Mouse (Mus musculus) CH12.LX (cell line): ENCODE data around the gene Ext2. TPM values are rescaled to one million over a fixed set of nuclear protein-coding genes. Genes with fewer than 3 reads are reported as not detected.

Experiments
- DNase-seq: peaks from one replicate; pipeline ENCODE4 v3.0.0-alpha.2; 2013; ENCODE audit errors: extremely low read depth
- H3K27ac ChIP-seq: 2 replicates; pipeline ENCODE4 v1.5.1; 2012; ENCODE audit warnings: low read depth, mild to moderate bottlenecking, control low read depth, moderate library complexity; ENCODE audit not compliant: insufficient read depth
- H3K27me3 ChIP-seq: replicated peaks from 2 replicates; pipeline ENCODE3; 2012; ENCODE audit warnings: inconsistent platforms
- H3K36me3 ChIP-seq, 2 experiments: replicated peaks in 1 of 2; 2 replicates each; pipeline versions ENCODE3 to v1.6.1; 2012; ENCODE audit warnings: inconsistent platforms in 1 of 2, low read length in 1 of 2, mild to moderate bottlenecking in 1 of 2, mixed read lengths in 1 of 2, moderate library complexity in 1 of 2; ENCODE audit not compliant: control insufficient read depth in 1 of 2, insufficient read depth in 1 of 2
- H3K4me1 ChIP-seq, 2 experiments: 2 replicates each; pipeline ENCODE4 v1.6.1; 2012; ENCODE audit warnings: inconsistent platforms in 1 of 2, moderate library complexity in 1 of 2; ENCODE audit not compliant: insufficient read depth in 2 of 2, control insufficient read depth in 1 of 2
- H3K4me2 ChIP-seq: 2 replicates; pipeline ENCODE4 v1.6.1; 2012; ENCODE audit warnings: low read depth, mild to moderate bottlenecking, control low read depth; ENCODE audit not compliant: poor library complexity, insufficient read depth, severe bottlenecking
- H3K4me3 ChIP-seq, 3 experiments: fragments of 150-350 bp in 1 of 3; sonication (generic) in 1 of 3; replicated peaks in 1 of 3; 2 replicates each; pipeline versions ENCODE3 to v1.5.1; 2011 to 2012; ENCODE audit warnings: low read depth in 2 of 3, low read length in 2 of 3, mild to moderate bottlenecking in 2 of 3, moderate library complexity in 2 of 3, control low read depth in 1 of 3, improper control_type of control experiment in 1 of 3, inconsistent platforms in 1 of 3, mixed read lengths in 1 of 3; ENCODE audit not compliant: poor library complexity in 1 of 3
- H3K79me2 ChIP-seq: replicated peaks from 2 replicates; pipeline ENCODE4 v1.6.1; 2012; ENCODE audit warnings: mild to moderate bottlenecking, moderate library complexity; ENCODE audit not compliant: control insufficient read depth, poor library complexity, insufficient read depth, severe bottlenecking; ENCODE audit errors: extremely low read depth
- H3K9ac ChIP-seq: 2 replicates; pipeline ENCODE4 v1.6.1; 2012; ENCODE audit warnings: low read depth, mild to moderate bottlenecking, control low read depth, moderate library complexity; ENCODE audit not compliant: insufficient read depth
- H3K9me3 ChIP-seq: replicated peaks from 2 replicates; pipeline ENCODE3; 2012; ENCODE audit warnings: low read length, inconsistent platforms, mixed read lengths
- BHLHE40 ChIP-seq: IDR thresholded peaks from 2 replicates; pipeline ENCODE4 v1.6.1; 2011; ENCODE audit warnings: mild to moderate bottlenecking, low read depth, low read length, improper control_type of control experiment
- CHD2 ChIP-seq: IDR thresholded peaks from 2 replicates; pipeline ENCODE4 v1.6.1; 2011; ENCODE audit warnings: low read length, improper control_type of control experiment
- CTCF ChIP-seq, 2 experiments: IDR thresholded peaks in 1 of 2; conservative IDR thresholded peaks in 1 of 2; 2 replicates each; pipeline ENCODE4 v1.5.1; 2011 to 2012; ENCODE audit warnings: low read depth in 2 of 2, low read length in 2 of 2, improper control_type of control experiment in 1 of 2, inconsistent platforms in 1 of 2, mild to moderate bottlenecking in 1 of 2, moderate library complexity in 1 of 2
- E2F4 ChIP-seq: IDR thresholded peaks from 2 replicates; pipeline ENCODE4 v1.6.1; 2011; ENCODE audit warnings: low read depth, low read length, improper control_type of control experiment; ENCODE audit not compliant: insufficient replicate concordance
- ETS1 ChIP-seq: conservative IDR thresholded peaks from 2 replicates; pipeline ENCODE4 v1.6.1; 2012; ENCODE audit warnings: low read depth, mild to moderate bottlenecking, inconsistent platforms, low read length, improper control_type of control experiment, moderate library complexity
- GABPA ChIP-seq: IDR thresholded peaks from 2 replicates; pipeline ENCODE4 v1.6.1; 2012; ENCODE audit warnings: low read depth, low read length, improper control_type of control experiment, inconsistent platforms; ENCODE audit not compliant: insufficient replicate concordance
- HCFC1 ChIP-seq: IDR thresholded peaks from 2 replicates; pipeline ENCODE4 v1.6.1; 2012; ENCODE audit warnings: low read depth, mild to moderate bottlenecking, inconsistent platforms, low read length, improper control_type of control experiment
- IRF4 ChIP-seq: IDR thresholded peaks from 2 replicates; pipeline ENCODE4 v1.6.1; 2014; ENCODE audit warnings: low read depth, mild to moderate bottlenecking, inconsistent platforms, low read length, improper control_type of control experiment
- JUND ChIP-seq: conservative IDR thresholded peaks from 2 replicates; pipeline ENCODE4 v1.6.1; 2011; ENCODE audit warnings: low read depth, low read length, improper control_type of control experiment
- MAFK ChIP-seq: IDR thresholded peaks from 2 replicates; pipeline ENCODE4 v1.6.1; 2011; ENCODE audit warnings: low read length, improper control_type of control experiment; ENCODE audit not compliant: insufficient replicate concordance
- NELFE ChIP-seq: IDR thresholded peaks from 2 replicates; pipeline ENCODE4 v1.6.1; 2011; ENCODE audit warnings: low read depth, low read length, improper control_type of control experiment
- NRF1 ChIP-seq: IDR thresholded peaks from 2 replicates; pipeline ENCODE4 v1.6.1; 2014; ENCODE audit warnings: low read depth, mild to moderate bottlenecking, inconsistent platforms, low read length, improper control_type of control experiment, moderate library complexity
- POLR2AphosphoS2 ChIP-seq: IDR thresholded peaks from 2 replicates; pipeline ENCODE4 v1.6.1; 2011; ENCODE audit warnings: low read depth, low read length, improper control_type of control experiment
- RAD21 ChIP-seq: IDR thresholded peaks from 2 replicates; pipeline ENCODE4 v1.6.1; 2011; ENCODE audit warnings: low read depth, mild to moderate bottlenecking, low read length, improper control_type of control experiment, moderate library complexity
- TBP ChIP-seq: conservative IDR thresholded peaks from 2 replicates; pipeline ENCODE4 v1.6.1; 2011; ENCODE audit warnings: low read depth, low read length, improper control_type of control experiment
- TCF12 ChIP-seq: IDR thresholded peaks from 2 replicates; pipeline ENCODE4 v1.6.1; 2014; ENCODE audit warnings: low read depth, mild to moderate bottlenecking, inconsistent platforms, low read length, improper control_type of control experiment
- USF2 ChIP-seq: conservative IDR thresholded peaks from 2 replicates; pipeline ENCODE4 v1.6.1; 2011; ENCODE audit warnings: low read depth, low read length, improper control_type of control experiment
- ZC3H11A ChIP-seq: IDR thresholded peaks from 2 replicates; pipeline ENCODE4 v1.6.1; 2012; ENCODE audit warnings: low read depth, mild to moderate bottlenecking, inconsistent platforms, low read length, improper control_type of control experiment
- dilution Hi-C: fragments of 300-500 bp; cut with MboI; formaldehyde crosslinking; loops from 2 replicates; pipeline ENCODE4 v1.14.3; 2020; ENCODE audit warnings: low sequenced_read_pairs; ENCODE audit not compliant: extremely low pct_unique_long_range_greater_than_20kb, extremely low pct_ligation_motif_present
- in situ Hi-C: fragments of 300-500 bp; cut with MboI; formaldehyde crosslinking; loops from 3 replicates; pipeline ENCODE4 v1.14.3; 2019; ENCODE audit warnings: low sequenced_read_pairs, low pct_ligation_motif_present, low pct_unique_long_range_greater_than_20kb, mixed read lengths
- polyA plus RNA-seq: library from polyadenylated mRNA; unstranded; fragments of >175 nt; gene quantifications from 2 replicates; pipeline ENCODE4 v1.2.1, GENCODE M21; 2012; ENCODE audit warnings: low read depth; ENCODE audit not compliant: insufficient read length
- total RNA-seq, 2 experiments: library from RNA; depleted of rRNA; stranded (reverse); fragments of 300-350 nt in 1 of 2; fragments of >200 nt in 1 of 2; gene quantifications; 2 replicates each; pipeline ENCODE4 v1.2.3; 2012 to 2014

The Ext2 gene
- total and polyA plus RNA-seq, 3 experiments, result 20.2 to 33.1 (median 26.9) TPM

DNA sequence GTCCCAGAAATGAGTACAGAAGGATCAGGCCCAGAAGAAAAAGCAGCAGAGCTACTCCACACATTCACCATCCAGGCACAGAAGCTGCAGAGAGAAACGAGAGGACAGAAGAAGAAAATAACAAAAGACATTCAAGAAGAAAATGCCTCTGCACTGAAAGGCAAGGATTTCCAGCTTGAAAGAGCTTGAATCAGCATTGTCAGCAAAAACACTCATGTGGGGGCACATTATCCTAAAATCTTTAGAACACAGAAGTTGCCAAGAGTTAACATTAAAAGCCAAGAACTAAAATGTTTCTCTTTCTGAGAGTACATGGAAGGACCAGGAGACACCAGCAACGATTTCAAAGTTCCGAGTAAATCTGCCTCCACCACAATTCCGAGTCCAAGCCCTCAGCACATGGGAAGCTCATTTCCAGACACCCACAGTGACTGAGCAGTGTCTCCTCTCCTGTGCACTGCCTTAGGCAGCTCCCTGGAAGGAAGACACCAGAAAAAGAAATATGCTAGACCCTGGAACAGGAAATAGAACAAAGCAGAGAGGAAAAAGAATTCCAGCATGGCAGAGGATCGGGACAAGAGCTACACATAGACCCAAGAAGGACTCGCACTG lies 69.1 kb downstream of the Ext2 start:
- no peak overlapping the region for H3K27ac ChIP-seq
- H3K4me1 ChIP-seq, result peaks cover 2 to 13% of the 10 kb centered on the region in 2 experiments; a peak in 3 of 4 replicates
- H3K9me3 ChIP-seq, result no peaks in the 10 kb centered on the region
- H3K36me3 ChIP-seq, result peaks cover 0 to 11% of the 10 kb centered on the region in 2 experiments
- dilution Hi-C loops, result no loop called here
- H3K4me2 ChIP-seq, result no peak overlapping the region
- no peak for DNase-seq
- no peak for TF ChIP-seq USF2
- TF ChIP-seq MAFK, result peak; percentile 52; the same call in 1 of the 2 replicates
- no peak for TF ChIP-seq IRF4
- no peak for TF ChIP-seq GABPA
- TF ChIP-seq, all 38 proteins: peak for 1
- in situ Hi-C loops, result loop anchor here (25.0 kb wide), 1 partner anchor 541 kb away; no protein-coding TSS in a partner anchor
- H3K27me3 ChIP-seq, result no peaks in the 10 kb centered on the region
- H3K4me3 ChIP-seq, result no peak overlapping the region
- no peaks in the 10 kb centered on the region for H3K79me2 ChIP-seq
- no peak overlapping the region for H3K9ac ChIP-seq

DNA sequence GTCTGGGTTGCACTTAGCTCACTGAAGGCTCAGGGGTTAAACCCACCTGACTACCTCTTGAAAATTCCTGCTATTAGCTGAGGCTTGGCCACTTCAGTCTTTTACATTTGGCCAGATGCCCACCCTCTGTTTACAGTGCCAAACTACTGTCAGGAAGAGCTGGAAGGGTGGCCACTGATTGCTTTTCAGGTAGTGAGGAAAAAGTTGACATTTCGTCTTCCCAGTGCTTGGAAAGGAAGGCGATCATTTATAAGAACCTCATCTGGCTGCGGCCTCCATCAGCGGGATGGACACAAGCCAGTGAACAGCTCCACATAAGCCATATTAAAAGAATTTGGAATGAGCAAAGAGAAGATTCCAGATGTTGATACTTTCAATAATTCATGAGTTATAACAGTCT lies 72.7 kb downstream of the Ext2 start:
- H3K4me2 ChIP-seq, result no peak overlapping the region
- no peak overlapping the region for H3K9ac ChIP-seq
- H3K9me3 ChIP-seq, result no peaks in the 10 kb centered on the region
- no peak for DNase-seq
- H3K27me3 ChIP-seq, result no peaks in the 10 kb centered on the region
- dilution Hi-C loops, result no loop called here
- peaks cover 0 to 8% of the 10 kb centered on the region in 2 experiments; a peak in 1 of 4 replicates for H3K4me1 ChIP-seq
- in situ Hi-C loops, result loop anchor here (25.0 kb wide), 1 partner anchor 537 kb away; no protein-coding TSS in a partner anchor
- no peak overlapping the region for H3K27ac ChIP-seq
- H3K4me3 ChIP-seq, result no peak overlapping the region
- TF ChIP-seq ETS1, result no peak
- no peak for TF ChIP-seq POLR2AphosphoS2
- TF ChIP-seq BHLHE40, result no peak
- TF ChIP-seq NRF1, result no peak
- TF ChIP-seq RAD21, result no peak
- H3K79me2 ChIP-seq, result no peaks in the 10 kb centered on the region
- H3K36me3 ChIP-seq, result peaks cover 0 to 22% of the 10 kb centered on the region in 2 experiments

DNA sequence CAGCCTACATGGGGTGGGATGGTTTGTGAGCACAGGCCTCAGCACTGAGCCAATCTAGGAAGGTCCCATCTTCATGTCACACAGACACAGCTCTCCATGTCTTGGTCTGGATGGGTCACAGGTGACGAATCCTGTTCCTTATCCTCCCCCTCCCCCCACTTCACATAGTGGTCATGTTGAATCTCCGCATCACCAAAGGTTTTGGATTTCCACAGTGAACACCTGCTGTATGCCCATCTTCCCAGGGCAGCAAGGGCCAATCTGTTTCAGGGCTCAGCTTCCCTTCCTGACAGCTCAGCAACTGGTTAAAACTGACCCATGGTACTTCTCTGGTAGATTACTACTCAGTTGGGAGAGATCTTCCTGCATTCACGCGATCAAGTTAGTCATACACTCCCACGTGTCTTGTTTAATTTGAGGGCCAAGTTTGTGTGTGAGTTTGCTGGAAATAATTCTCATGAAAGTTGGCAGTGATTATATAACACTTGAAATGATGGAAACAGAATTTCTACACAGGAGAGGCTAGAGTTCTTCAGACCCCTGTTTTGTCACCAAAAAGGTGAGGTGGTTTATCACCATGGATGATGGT lies 74.7 kb downstream of the Ext2 start:
- no peak overlapping the region for H3K4me2 ChIP-seq
- no peak overlapping the region for H3K9ac ChIP-seq
- dilution Hi-C loops, result no loop called here
- TF ChIP-seq CTCF (conservative IDR thresholded peaks at IDR 0.05 in 1 of 2, IDR thresholded peaks at IDR 0.05 in 1 of 2; ENCODE audit: low read depth in 2 of 2, low read length in 2 of 2) (no peak), HCFC1 (no peak), JUND (no peak), ETS1 (no peak), NELFE (no peak), TCF12 (no peak), ZC3H11A (no peak), NRF1 (no peak), RAD21 (no peak), E2F4 (no peak), BHLHE40 (no peak), TBP (no peak), CHD2 (no peak)
- TF ChIP-seq, all 38 proteins: peak for 0
- Histone ChIP-seq H3K79me2 (no peaks in the 10 kb centered on the region), H3K27ac (no peak overlapping the region), H3K9me3 (no peaks in the 10 kb centered on the region), H3K4me3 (no peak overlapping the region), H3K36me3 (peaks cover 0 to 28% of the 10 kb centered on the region in 2 experiments), H3K4me1 (peaks cover 0 to 8% of the 10 kb centered on the region in 2 experiments; a peak in 1 of 4 replicates), H3K27me3 (no peaks in the 10 kb centered on the region)
- in situ Hi-C loops, result no loop called here
- no peak for DNase-seq
